In genomic region chr11:90306993-90307392, GRCm38 (mm10) we compare ENCODE assay signal across 10 mouse cellular contexts. TPM values are rescaled to one million over a fixed set of nuclear protein-coding genes. Genes with fewer than 3 reads are reported as not detected.
DNase-seq lines count a peak whose midpoint lies in the region; ATAC-seq and TF ChIP-seq lines count a peak whose summit lies in the region.
"Had no signal": no experiment of that assay in that cellular context is flagged by ENCODE, and none has a peak within 500 bp of the region (broad histone marks: within the 10 kb centered on the region; RNA-seq: fewer than 3 reads in every experiment).

No protein-coding gene starts in this region.

- no peak overlapping the region for H3K4me2 ChIP-seq in hindbrain, postnatal 0 days (ENCODE audit: low read depth, low read length)
- H3K4me2 ChIP-seq in lung, postnatal 0 days (replicated peaks; ENCODE audit: low read depth, low read length): no peak overlapping the region
- H3K4me2 ChIP-seq: heart, embryonic 13.5 days; neural tube, embryonic 12.5 days had no signal

- TF ChIP-seq CTCF in testis, adult 2 months (IDR thresholded peaks at IDR 0.05; ENCODE audit: control insufficient read depth, insufficient read depth, insufficient replicate concordance, low read depth, low read length): peak; percentile 28; the same call in 1 of the 2 replicates
- TF ChIP-seq CTCF in hindbrain, postnatal 0 days (IDR thresholded peaks at IDR 0.05; ENCODE audit: low read depth): peak; percentile 87
- peak; percentile 92 for TF ChIP-seq CTCF in lung, postnatal 0 days (IDR thresholded peaks at IDR 0.05)

- WGBS in hindbrain, postnatal 0 days: 52% methylated on average over 6 of the region's 6 CpGs
- WGBS in lung, postnatal 0 days: 44% methylated on average over 6 of the region's 6 CpGs

- H3K27me3 ChIP-seq in testis, adult 2 months (ENCODE audit: control insufficient read depth, insufficient read depth, low read length): no peaks in the 10 kb centered on the region
- H3K27me3 ChIP-seq in hindbrain, postnatal 0 days (ENCODE audit: insufficient read depth, low read length): no peaks in the 10 kb centered on the region
- H3K27me3 ChIP-seq in lung, postnatal 0 days (replicated peaks; ENCODE audit: insufficient read depth, low read length): no peaks in the 10 kb centered on the region
- H3K27me3 ChIP-seq: heart, embryonic 13.5 days; neural tube, embryonic 12.5 days had no signal

- H3K36me3 ChIP-seq in testis, adult 2 months (ENCODE audit: control insufficient read depth, insufficient read depth, low read length): no peaks in the 10 kb centered on the region
- H3K36me3 ChIP-seq in hindbrain, postnatal 0 days (ENCODE audit: insufficient read depth, low read length): no peaks in the 10 kb centered on the region
- H3K36me3 ChIP-seq in lung, postnatal 0 days (ENCODE audit: insufficient read depth, low read length): no peaks in the 10 kb centered on the region
- H3K36me3 ChIP-seq: heart, embryonic 13.5 days; neural tube, embryonic 12.5 days had no signal

- peak; percentile 44 for DNase-seq in cerebellum, adult 11 months
- no peak for DNase-seq in testis, postnatal 14 days (ENCODE audit: low spot score)
- DNase-seq in embryo, embryonic 11.5 days (ENCODE audit: low read depth, low spot score): peak; percentile 38
- peak; percentile 79 for DNase-seq in hindbrain, postnatal 0 days (ENCODE audit: low spot score)
- DNase-seq in lung, postnatal 0 days (ENCODE audit: low spot score): peak; percentile 53
- DNase-seq in spleen, adult 12 weeks (ENCODE audit: low spot score): peak; percentile 2

- ATAC-seq in cerebellum, adult (ENCODE audit: insufficient number of reproducible peaks, low FRiP score, low TSS enrichment): no peak
- ATAC-seq in hindbrain, postnatal 0 days: no peak
- ATAC-seq in lung, postnatal 0 days: no peak

- no peak overlapping the region for H3K9ac ChIP-seq in hindbrain, postnatal 0 days (replicated peaks; ENCODE audit: low read length)
- no peak overlapping the region for H3K9ac ChIP-seq in lung, postnatal 0 days (replicated peaks; ENCODE audit: low read depth)
- H3K9ac ChIP-seq: heart, embryonic 13.5 days; neural tube, embryonic 12.5 days had no signal

- no peak overlapping the region for H3K27ac ChIP-seq in testis, adult 2 months (ENCODE audit: control insufficient read depth, insufficient read depth, low read depth, low read length)
- H3K27ac ChIP-seq in hindbrain, postnatal 0 days: no peak overlapping the region
- no peak overlapping the region for H3K27ac ChIP-seq in lung, postnatal 0 days (ENCODE audit: low read length)
- H3K27ac ChIP-seq: heart, embryonic 13.5 days; neural tube, embryonic 12.5 days had no signal

- no peak overlapping the region for H3K4me3 ChIP-seq in testis, adult 2 months (ENCODE audit: control insufficient read depth, low read depth, low read length)
- no peak overlapping the region for H3K4me3 ChIP-seq in hindbrain, postnatal 0 days (ENCODE audit: low read length)
- H3K4me3 ChIP-seq in lung, postnatal 0 days (ENCODE audit: low read depth, low read length): no peak overlapping the region
- H3K4me3 ChIP-seq: heart, embryonic 13.5 days; neural tube, embryonic 12.5 days had no signal

- H3K9me3 ChIP-seq in hindbrain, postnatal 0 days (ENCODE audit: low read length): no peaks in the 10 kb centered on the region
- no peaks in the 10 kb centered on the region for H3K9me3 ChIP-seq in lung, postnatal 0 days (ENCODE audit: low read length)
- H3K9me3 ChIP-seq: heart, embryonic 13.5 days; neural tube, embryonic 12.5 days had no signal

- H3K4me1 ChIP-seq in testis, adult 2 months (ENCODE audit: control insufficient read depth, insufficient read depth, low read length): no peaks in the 10 kb centered on the region
- no peaks in the 10 kb centered on the region for H3K4me1 ChIP-seq in hindbrain, postnatal 0 days (ENCODE audit: insufficient read depth, low read length)
- H3K4me1 ChIP-seq in lung, postnatal 0 days (ENCODE audit: insufficient read depth, low read depth, low read length): no peaks in the 10 kb centered on the region
- H3K4me1 ChIP-seq: heart, embryonic 13.5 days; neural tube, embryonic 12.5 days had no signal

- no peak for TF ChIP-seq EP300 in lung, postnatal 0 days (IDR thresholded peaks at IDR 0.05)

- no peak for TF ChIP-seq POLR2A in testis, adult 2 months (IDR thresholded peaks at IDR 0.05; ENCODE audit: control insufficient read depth, low read depth, low read length)

RNA-seq across cellular contexts. Expression of gene Mmd, which starts 57.7 kb away (rescaled TPM):
- 2.3 and 3.2 TPM in 2 replicates for polyA plus RNA-seq in testis, adult 2 months (2012; rRNA removed)
- total RNA-seq in hindbrain, postnatal 0 days (2014; rRNA removed): 200 and 229 TPM in 2 replicates
- polyA plus RNA-seq in hindbrain, postnatal 0 days (2015; fragmentation: Nextera tagmentation; extraction: Ambion mirVana): 97.2 and 101 TPM in 2 replicates
- 32.5 and 35.8 TPM in 2 replicates for polyA plus RNA-seq in lung, postnatal 0 days (2015; fragmentation: Nextera tagmentation; extraction: Ambion mirVana)

Comparison
In these comparisons a context has a peak if more than half of its experiments do, and no peak if none do; other contexts are left out.
1. CTCF ChIP-seq: peak in every context shown above with its lines; median percentile 92 in lung, postnatal 0 days; 87 in hindbrain, postnatal 0 days; 28 in testis, adult 2 months.